Mouse (Mus musculus) spleen, adult 2 months (tissue): Measurements from ENCODE around the gene Resp18. TPM values are rescaled to one million over a fixed set of nuclear protein-coding genes. Genes with fewer than 3 reads are reported as not detected.

Experiments
- DNase-seq, 2 experiments: peaks; one replicate each; pipeline versions ENCODE4 v3.0.0 to v3.0.0-alpha.2; 2012 to 2021; ENCODE audit warnings: low spot score in 2 of 2, low read depth in 1 of 2
- H3K27ac ChIP-seq: fragments of 200-500 bp; 2 replicates; pipeline ENCODE4 v1.5.1; 2012; ENCODE audit warnings: low read length, inconsistent platforms; ENCODE audit not compliant: insufficient read depth
- H3K27me3 ChIP-seq: fragments of 200-500 bp; 2 replicates; pipeline ENCODE4 v1.6.1; 2012; ENCODE audit warnings: mild to moderate bottlenecking, moderate library complexity, low read length, inconsistent platforms; ENCODE audit not compliant: control insufficient read depth, insufficient read depth
- H3K36me3 ChIP-seq: fragments of 200-500 bp; 2 replicates; pipeline ENCODE4 v1.6.1; 2012; ENCODE audit warnings: mild to moderate bottlenecking, low read length, inconsistent platforms; ENCODE audit not compliant: control insufficient read depth, insufficient read depth
- H3K4me1 ChIP-seq: fragments of 200-500 bp; 2 replicates; pipeline ENCODE4 v1.6.1; 2011; ENCODE audit warnings: inconsistent platforms; ENCODE audit not compliant: control insufficient read depth, insufficient read depth, insufficient read length
- H3K4me3 ChIP-seq: fragments of 200-500 bp; 2 replicates; pipeline ENCODE4 v1.5.1; 2011; ENCODE audit warnings: mild to moderate bottlenecking, inconsistent platforms; ENCODE audit not compliant: insufficient read depth, insufficient read length; ENCODE audit errors: extremely low read depth
- CTCF ChIP-seq: fragments of 200-500 bp; IDR thresholded peaks from 2 replicates; pipeline ENCODE4 v1.5.1; 2011; ENCODE audit warnings: mild to moderate bottlenecking, inconsistent platforms; ENCODE audit not compliant: insufficient read depth, insufficient read length, insufficient replicate concordance; ENCODE audit errors: extremely low read depth
- POLR2A ChIP-seq: fragments of 200-500 bp; IDR thresholded peaks from 2 replicates; pipeline ENCODE4 v1.6.1; 2011; ENCODE audit warnings: low read depth, low read length, inconsistent platforms
- WGBS: fragments of 180-500 bp; shearing (Covaris S2); methylation state at CpG from one replicate; pipeline ENCODE4 v1.1.7; 2018; 5-methylcytosine and 5-hydroxymethylcytosine counted together
- polyA plus RNA-seq: library from polyadenylated mRNA; depleted of rRNA; stranded (reverse); fragments of >200 nt; gene quantifications from 2 replicates; pipeline ENCODE4 v1.2.3, GENCODE M21; 2012

Gene Resp18
- polyA plus RNA-seq, 1 experiment = not detected

GRCm38 (mm10) chr1:75277195-75278188, 723 bp downstream of the Resp18 start:
- Histone ChIP-seq H3K27me3 (no peaks in the 10 kb centered on the region), H3K36me3 (no peaks in the 10 kb centered on the region), H3K27ac (no peak overlapping the region), H3K4me3 (no peak overlapping the region), H3K4me1 (no peaks in the 10 kb centered on the region)
- DNase-seq = no peak
- no peak for TF ChIP-seq POLR2A
- TF ChIP-seq CTCF = no peak
- 12% methylated on average over 23 of the region's 23 CpGs for WGBS

- no peaks in the 10 kb centered on the region for H3K4me1 ChIP-seq
- WGBS = 22% methylated on average over 32 of the region's 32 CpGs
- H3K36me3 ChIP-seq = no peaks in the 10 kb centered on the region
- H3K4me3 ChIP-seq = no peak within 1 kb of the TSS
- no peak for TF ChIP-seq POLR2A
- DNase-seq = no peak
- H3K27me3 ChIP-seq = peaks cover 10% of the 10 kb centered on the region
- no peak within 1 kb of the TSS for H3K27ac ChIP-seq
Measured at GRCm38 (mm10) chr1:75264091-75264880, 13.9 kb downstream of the Resp18 start, which contains the start of gene Ptprn. Gene Ptprn (minus strand): TSS chr1:75264502.

- WGBS = 3% methylated on average over 40 of the region's 40 CpGs
- Histone ChIP-seq H3K27me3 (peaks cover 10% of the 10 kb centered on the region), H3K36me3 (no peaks in the 10 kb centered on the region), H3K4me1 (no peaks in the 10 kb centered on the region), H3K27ac (no peak overlapping the region), H3K4me3 (no peak overlapping the region)
- DNase-seq = peak in 1 of 2 experiments; percentile 12
- TF ChIP-seq CTCF = no peak
- no peak for TF ChIP-seq POLR2A
Measured at GRCm38 (mm10) chr1:75262969-75263951, 15.0 kb downstream of the Resp18 start.

GRCm38 (mm10) chr1:75261278-75261677, 16.9 kb downstream of the Resp18 start:
- no peak overlapping the region for H3K4me3 ChIP-seq
- peaks cover 10% of the 10 kb centered on the region for H3K27me3 ChIP-seq
- TF ChIP-seq CTCF (no peak), POLR2A (no peak)

GRCm38 (mm10) chr1:75255516-75256046, 22.6 kb downstream of the Resp18 start:
- WGBS = 19% methylated on average over 10 of the region's 10 CpGs
- TF ChIP-seq CTCF = no peak
- TF ChIP-seq POLR2A = no peak
- no peak overlapping the region for H3K4me3 ChIP-seq
- H3K4me1 ChIP-seq = peaks cover 4% of the 10 kb centered on the region; the same call in 1 of the 2 replicates
- no peaks in the 10 kb centered on the region for H3K27me3 ChIP-seq
- no peak for DNase-seq
- no peak overlapping the region for H3K27ac ChIP-seq
- no peaks in the 10 kb centered on the region for H3K36me3 ChIP-seq

More at GRCm38 (mm10) chr1:75261278-75261677, 16.9 kb downstream of the Resp18 start:
- no peak for DNase-seq
- no peaks in the 10 kb centered on the region for H3K36me3 ChIP-seq
- H3K4me1 ChIP-seq = no peaks in the 10 kb centered on the region
- H3K27ac ChIP-seq = no peak overlapping the region

GRCm38 (mm10) chr1:75254625-75255013, 23.6 kb downstream of the Resp18 start:
- Histone ChIP-seq H3K4me1 (peaks cover 4% of the 10 kb centered on the region; the same call in 1 of the 2 replicates), H3K27me3 (no peaks in the 10 kb centered on the region), H3K36me3 (no peaks in the 10 kb centered on the region), H3K27ac (no peak overlapping the region), H3K4me3 (no peak overlapping the region)
- TF ChIP-seq CTCF (no peak), POLR2A (no peak)
- no peak for DNase-seq
- 77% methylated on average over 8 of the region's 8 CpGs for WGBS
